Mouse (Mus musculus): ENCODE results near the gene Rtl10.

Gene Rtl10

GRCm38 (mm10) chr16:18498558-18498990 is at the start of gene Rtl10, which contains the start of gene Gnb1l:
Gene Rtl10, plus strand, starts transcription at chr16:18498901.
Gene Gnb1l, plus strand, starts transcription at chr16:18498713.
- in situ Hi-C loops (cut with MboI; ENCODE audit: low pct_unique_long_range_greater_than_20kb in 1 of 2, low sequenced_read_pairs in 2 of 2, unreplicated experiment in 1 of 2): no loop called here

GRCm38 (mm10) chr16:18449005-18449404 is 49.7 kb upstream of the Rtl10 start:
- in situ Hi-C loops (cut with MboI; ENCODE audit: low pct_unique_long_range_greater_than_20kb in 1 of 2, low sequenced_read_pairs in 2 of 2, unreplicated experiment in 1 of 2): no loop called here

GRCm38 (mm10) chr16:18451486-18452181 is 47.1 kb upstream of the Rtl10 start:
- in situ Hi-C loops (cut with MboI; ENCODE audit: low pct_unique_long_range_greater_than_20kb in 1 of 2, low sequenced_read_pairs in 2 of 2, unreplicated experiment in 1 of 2): loop anchor here (5.0 to 10.0 kb wide), 2 partner anchors 161 to 163 kb away; no protein-coding TSS in a partner anchor

GRCm38 (mm10) chr16:18452361-18452862 is 46.3 kb upstream of the Rtl10 start:
- in situ Hi-C loops (cut with MboI; ENCODE audit: low pct_unique_long_range_greater_than_20kb in 1 of 2, low sequenced_read_pairs in 2 of 2, unreplicated experiment in 1 of 2): loop anchor here (5.0 to 10.0 kb wide), 2 partner anchors 160 to 162 kb away; no protein-coding TSS in a partner anchor

GRCm38 (mm10) chr16:18453846-18454245 is 44.9 kb upstream of the Rtl10 start:
- in situ Hi-C loops (cut with MboI; ENCODE audit: low pct_unique_long_range_greater_than_20kb in 1 of 2, low sequenced_read_pairs in 2 of 2, unreplicated experiment in 1 of 2): loop anchor here (5.0 to 10.0 kb wide), 2 partner anchors 158 to 161 kb away; no protein-coding TSS in a partner anchor

GRCm38 (mm10) chr16:18455407-18455806 is 43.3 kb upstream of the Rtl10 start:
- in situ Hi-C loops (cut with MboI; ENCODE audit: low pct_unique_long_range_greater_than_20kb in 1 of 2, low sequenced_read_pairs in 2 of 2, unreplicated experiment in 1 of 2): loop anchor here in 1 of 2 experiments (10.0 kb wide), 1 partner anchor 159 kb away; no protein-coding TSS in a partner anchor

- in situ Hi-C loops (cut with MboI; ENCODE audit: low pct_unique_long_range_greater_than_20kb in 1 of 2, low sequenced_read_pairs in 2 of 2, unreplicated experiment in 1 of 2): loop anchor here in 1 of 2 experiments (10.0 kb wide), 1 partner anchor 156 kb away; no protein-coding TSS in a partner anchor
These were observed 40.0 kb upstream of the Rtl10 start for GRCm38 (mm10) chr16:18458661-18459060.

- in situ Hi-C loops (cut with MboI; ENCODE audit: low pct_unique_long_range_greater_than_20kb in 1 of 2, low sequenced_read_pairs in 2 of 2, unreplicated experiment in 1 of 2): loop anchor here in 1 of 2 experiments (10.0 kb wide), 1 partner anchor 155 kb away; no protein-coding TSS in a partner anchor
These were observed 39.3 kb upstream of the Rtl10 start for GRCm38 (mm10) chr16:18459335-18459954.

- in situ Hi-C loops (cut with MboI; ENCODE audit: low pct_unique_long_range_greater_than_20kb in 1 of 2, low sequenced_read_pairs in 2 of 2, unreplicated experiment in 1 of 2): loop anchor here in 1 of 2 experiments (10.0 kb wide), 1 partner anchor 155 kb away; no protein-coding TSS in a partner anchor
These were observed 38.7 kb upstream of the Rtl10 start for GRCm38 (mm10) chr16:18459955-18460370.

GRCm38 (mm10) chr16:18460826-18461225 is 37.9 kb upstream of the Rtl10 start:
- in situ Hi-C loops (cut with MboI; ENCODE audit: low pct_unique_long_range_greater_than_20kb in 1 of 2, low sequenced_read_pairs in 2 of 2, unreplicated experiment in 1 of 2): no loop called here

GRCm38 (mm10) chr16:18462031-18462430 is 36.7 kb upstream of the Rtl10 start:
- in situ Hi-C loops (cut with MboI; ENCODE audit: low pct_unique_long_range_greater_than_20kb in 1 of 2, low sequenced_read_pairs in 2 of 2, unreplicated experiment in 1 of 2): no loop called here

- in situ Hi-C loops (cut with MboI; ENCODE audit: low pct_unique_long_range_greater_than_20kb in 1 of 2, low sequenced_read_pairs in 2 of 2, unreplicated experiment in 1 of 2): no loop called here
These were observed 36.1 kb upstream of the Rtl10 start for GRCm38 (mm10) chr16:18462598-18462997.

GRCm38 (mm10) chr16:18464271-18464670 is 34.4 kb upstream of the Rtl10 start:
- in situ Hi-C loops (cut with MboI; ENCODE audit: low pct_unique_long_range_greater_than_20kb in 1 of 2, low sequenced_read_pairs in 2 of 2, unreplicated experiment in 1 of 2): no loop called here

- in situ Hi-C loops (cut with MboI; ENCODE audit: low pct_unique_long_range_greater_than_20kb in 1 of 2, low sequenced_read_pairs in 2 of 2, unreplicated experiment in 1 of 2): no loop called here
These were observed 27.9 kb upstream of the Rtl10 start for GRCm38 (mm10) chr16:18470829-18471228.

- in situ Hi-C loops (cut with MboI; ENCODE audit: low pct_unique_long_range_greater_than_20kb in 1 of 2, low sequenced_read_pairs in 2 of 2, unreplicated experiment in 1 of 2): no loop called here
These were observed 27.2 kb upstream of the Rtl10 start for GRCm38 (mm10) chr16:18471381-18471955.

GRCm38 (mm10) chr16:18471976-18472375 is 26.7 kb upstream of the Rtl10 start:
- in situ Hi-C loops (cut with MboI; ENCODE audit: low pct_unique_long_range_greater_than_20kb in 1 of 2, low sequenced_read_pairs in 2 of 2, unreplicated experiment in 1 of 2): no loop called here

- in situ Hi-C loops (cut with MboI; ENCODE audit: low pct_unique_long_range_greater_than_20kb in 1 of 2, low sequenced_read_pairs in 2 of 2, unreplicated experiment in 1 of 2): no loop called here
These were observed 26.3 kb upstream of the Rtl10 start for GRCm38 (mm10) chr16:18472416-18472815.

GRCm38 (mm10) chr16:18472976-18473375 is 25.7 kb upstream of the Rtl10 start:
- in situ Hi-C loops (cut with MboI; ENCODE audit: low pct_unique_long_range_greater_than_20kb in 1 of 2, low sequenced_read_pairs in 2 of 2, unreplicated experiment in 1 of 2): no loop called here

GRCm38 (mm10) chr16:18474021-18474420 is 24.7 kb upstream of the Rtl10 start:
- in situ Hi-C loops (cut with MboI; ENCODE audit: low pct_unique_long_range_greater_than_20kb in 1 of 2, low sequenced_read_pairs in 2 of 2, unreplicated experiment in 1 of 2): no loop called here
